Mouse (Mus musculus) G1E-ER4 (cell line): ENCODE measurements around the gene Cux1. TPM values are rescaled to one million over a fixed set of nuclear protein-coding genes. Genes with fewer than 3 reads are reported as not detected.

Experiments
- GATA1 ChIP-seq: IDR thresholded peaks from one replicate; pipeline ENCODE4 v1.8.0; 2012; ENCODE audit warnings: low read length, inconsistent platforms
- polyA plus RNA-seq: library from polyadenylated mRNA; stranded (reverse); fragments of >175 nt; gene quantifications from 2 replicates; pipeline ENCODE4 v1.2.3, GENCODE M21; 2012

Cux1 gene
- polyA plus RNA-seq, 1 experiment, result not detected

DNA sequence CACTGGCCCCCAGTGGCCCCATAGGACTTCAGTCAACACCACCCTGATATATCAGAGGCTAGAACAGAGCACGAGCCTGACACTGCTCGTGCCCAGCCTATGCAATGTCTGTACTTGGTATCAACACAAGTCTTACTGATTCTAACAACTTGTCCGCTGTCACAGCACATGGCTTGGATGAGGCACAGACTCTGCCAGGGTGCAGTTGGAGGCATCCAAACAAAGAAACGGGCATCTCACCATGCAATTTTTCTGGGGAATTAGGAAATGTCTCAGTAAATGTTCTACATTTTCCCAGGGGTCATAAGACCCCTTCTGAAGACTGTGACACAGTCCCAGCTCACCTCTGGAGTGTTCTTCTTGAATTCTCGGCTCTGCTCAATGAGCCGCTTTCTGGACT is 81.9 kb downstream of the Cux1 start:
- no peak for TF ChIP-seq GATA1

DNA sequence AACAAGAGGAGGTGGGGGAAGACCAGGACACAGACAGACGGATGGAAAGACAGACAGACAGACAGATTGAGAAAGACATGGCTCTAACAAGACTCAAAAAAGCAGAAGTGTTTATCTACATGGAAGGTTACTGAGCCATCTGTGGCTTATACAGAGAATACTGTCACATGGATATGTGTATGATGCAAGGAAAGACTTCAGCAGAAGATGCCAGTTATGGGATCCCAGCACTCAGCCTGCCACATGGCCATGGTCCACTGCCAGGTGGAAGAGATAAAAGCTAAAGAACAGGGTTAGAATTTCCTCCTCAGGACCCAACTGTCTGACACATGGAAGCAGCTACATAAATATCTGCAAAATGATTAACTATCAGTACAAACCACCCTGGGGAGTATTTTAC is 84.9 kb downstream of the Cux1 start:
- no peak for TF ChIP-seq GATA1

DNA sequence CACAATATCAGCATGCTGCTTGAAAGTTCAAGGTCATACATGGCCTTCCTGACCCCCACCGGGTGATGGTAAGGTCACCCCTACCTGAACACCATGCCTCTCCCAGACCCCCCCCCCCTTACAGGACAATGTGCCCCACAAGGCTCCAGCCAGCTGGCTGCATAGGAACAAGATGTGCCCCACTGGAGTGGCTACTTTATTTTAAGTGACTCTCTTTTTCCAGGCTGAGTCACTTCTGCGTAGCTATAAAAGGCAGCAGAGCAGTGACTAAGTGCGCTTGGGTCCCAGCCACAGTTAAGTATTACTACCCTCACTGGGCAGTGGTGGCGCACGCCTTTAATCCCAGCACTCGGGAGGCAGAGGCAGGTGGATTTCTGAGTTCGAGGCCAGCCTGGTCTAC is 86.7 kb downstream of the Cux1 start:
- TF ChIP-seq GATA1, result no peak

DNA sequence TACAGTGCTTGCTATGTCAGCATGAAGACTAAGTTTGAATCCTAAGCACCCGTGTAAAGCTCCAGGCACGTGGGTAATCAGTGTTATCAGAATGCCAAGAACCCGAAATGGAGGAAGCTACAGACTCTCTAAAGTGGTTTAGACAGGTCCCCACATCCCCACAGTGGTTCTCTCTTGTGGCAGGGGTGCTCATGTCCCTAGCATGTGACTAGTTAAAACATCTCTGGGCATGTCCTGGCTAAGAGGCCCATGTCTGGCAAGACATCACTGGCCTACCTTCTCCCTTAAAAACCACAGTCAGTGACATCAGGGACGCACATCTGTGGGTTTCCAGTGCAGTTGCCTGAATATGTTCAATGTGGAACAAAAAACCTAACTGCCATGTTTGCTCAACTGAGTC is 87.5 kb downstream of the Cux1 start:
- no peak for TF ChIP-seq GATA1

DNA sequence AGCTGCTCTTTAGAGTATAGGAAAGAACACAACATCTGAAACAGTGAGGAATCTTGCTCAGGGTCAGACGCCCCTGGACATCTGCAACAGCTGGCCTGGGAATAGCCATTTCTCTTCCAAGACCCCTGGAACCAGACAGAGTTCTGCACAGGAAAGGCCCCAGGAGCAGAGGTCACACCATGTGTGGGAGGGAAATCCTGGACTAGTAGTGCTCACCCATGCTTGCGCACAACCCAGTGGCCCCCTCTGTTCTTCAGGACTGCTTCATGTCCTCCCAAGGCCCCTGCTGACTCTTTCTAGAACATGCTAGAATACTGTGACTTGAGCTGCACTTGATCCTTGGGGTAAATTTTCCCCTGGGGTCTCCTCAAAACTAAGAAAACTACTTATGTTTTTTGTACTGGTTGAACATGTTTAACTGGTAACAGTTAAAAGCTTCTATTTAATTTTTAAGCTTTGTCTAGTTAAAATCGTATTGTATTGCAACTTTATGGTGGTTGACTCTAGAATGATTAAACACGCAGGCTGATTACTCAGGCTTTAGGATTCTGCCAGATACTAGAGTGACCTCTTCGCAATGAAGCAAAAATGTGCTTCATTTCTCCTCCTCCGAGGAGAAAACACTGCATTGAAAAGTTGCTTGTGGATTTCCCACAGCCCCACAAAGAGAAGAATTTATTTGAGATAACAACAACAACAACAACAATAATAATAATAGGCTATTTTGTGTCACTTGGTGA is 88.1 kb downstream of the Cux1 start:
- no peak for TF ChIP-seq GATA1

DNA sequence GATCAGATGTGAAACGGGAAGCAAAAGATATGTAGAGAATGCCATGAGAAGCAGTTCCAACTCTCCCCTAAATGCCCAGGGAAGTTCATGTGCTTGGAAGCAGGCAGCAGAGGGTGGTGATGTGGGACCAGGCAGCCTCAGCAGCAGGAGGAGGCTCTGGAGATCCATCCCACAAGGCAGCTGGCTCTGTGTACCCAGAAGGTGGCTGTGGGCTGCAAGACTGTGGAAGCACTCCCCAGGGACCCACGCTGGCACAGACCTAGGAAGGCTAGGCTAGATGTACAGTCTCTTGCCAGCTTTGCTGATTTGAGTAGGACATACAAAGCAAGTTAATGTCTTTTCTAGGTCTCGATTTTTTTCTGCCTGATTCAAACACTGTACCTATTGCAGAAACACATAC is 91.0 kb downstream of the Cux1 start:
- TF ChIP-seq GATA1, result no peak

DNA sequence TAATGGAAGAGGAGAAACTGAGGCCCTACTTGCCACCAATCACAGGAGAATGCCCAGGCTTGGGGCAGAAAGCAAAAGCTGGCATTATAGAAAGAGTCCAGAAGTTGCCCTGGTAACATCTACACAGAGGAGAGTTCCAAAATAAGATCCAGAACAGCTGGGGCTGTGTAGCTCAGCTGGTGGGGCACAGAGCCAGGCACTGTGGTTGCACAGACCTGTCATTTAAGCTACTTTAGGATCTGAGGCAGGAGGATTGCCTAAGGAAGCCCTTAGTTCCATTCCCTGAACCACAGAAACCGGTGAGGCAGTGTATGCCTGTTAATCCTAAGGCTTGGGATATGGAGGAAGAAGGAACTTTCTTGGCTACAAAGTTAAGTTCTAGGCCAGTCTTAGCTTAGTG is 92.1 kb downstream of the Cux1 start:
- no peak for TF ChIP-seq GATA1

DNA sequence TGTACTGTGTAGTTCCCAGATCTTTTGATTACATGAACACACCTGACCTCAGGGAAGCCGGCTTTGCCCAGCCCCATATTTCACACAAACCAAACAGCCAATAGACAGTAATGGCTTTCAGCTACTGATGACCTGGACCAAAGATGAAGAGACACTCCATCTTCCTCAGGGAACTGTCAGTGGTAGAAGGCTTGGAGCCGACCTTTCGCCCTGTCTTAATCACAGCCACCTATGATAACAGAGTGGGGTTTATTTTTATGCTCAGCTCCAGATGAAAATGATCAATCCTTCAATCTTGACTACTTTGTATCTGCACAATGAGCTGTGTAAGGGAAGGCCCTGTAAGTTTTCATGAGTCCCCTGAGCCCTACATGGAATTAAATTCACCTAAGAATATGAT is 93.2 kb downstream of the Cux1 start:
- no peak for TF ChIP-seq GATA1

DNA sequence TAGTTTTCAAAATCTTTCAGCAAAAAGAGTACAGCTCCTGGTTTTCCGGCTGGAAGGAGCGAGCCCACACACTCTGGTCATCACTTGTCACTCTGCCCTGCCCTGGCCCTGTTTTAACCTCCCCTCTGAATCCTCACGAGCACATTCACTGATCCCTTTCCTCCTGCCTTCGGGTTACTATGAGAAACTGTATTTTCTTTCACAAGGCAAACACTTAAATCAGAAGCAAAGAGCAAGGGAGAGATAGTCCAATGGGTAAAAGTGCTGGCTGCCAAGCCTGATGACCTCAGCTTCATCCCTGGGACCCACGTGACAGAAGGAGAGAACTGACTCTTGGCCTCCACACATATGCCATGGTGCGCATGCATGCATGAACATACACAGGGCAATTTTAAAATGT is 94.0 kb downstream of the Cux1 start:
- no peak for TF ChIP-seq GATA1

DNA sequence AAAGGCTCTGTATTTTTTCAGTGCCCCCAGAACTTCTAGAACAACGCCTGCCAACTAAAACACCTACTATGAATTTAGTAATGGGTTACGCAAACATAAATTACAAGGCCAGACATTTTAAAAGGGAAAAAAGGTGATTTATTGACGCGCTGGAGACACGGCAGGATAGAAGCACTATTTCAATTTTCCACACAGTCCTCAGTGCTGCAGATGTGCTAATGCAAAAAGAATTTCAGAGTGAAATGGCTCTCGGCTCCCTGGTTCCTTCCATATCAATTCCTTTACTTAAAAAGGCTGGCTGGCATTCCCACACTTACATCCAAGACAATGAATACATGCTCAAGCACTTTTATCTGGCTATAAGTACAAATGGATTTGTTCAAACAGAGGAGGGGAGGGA is 94.4 kb downstream of the Cux1 start:
- TF ChIP-seq GATA1, result no peak

DNA sequence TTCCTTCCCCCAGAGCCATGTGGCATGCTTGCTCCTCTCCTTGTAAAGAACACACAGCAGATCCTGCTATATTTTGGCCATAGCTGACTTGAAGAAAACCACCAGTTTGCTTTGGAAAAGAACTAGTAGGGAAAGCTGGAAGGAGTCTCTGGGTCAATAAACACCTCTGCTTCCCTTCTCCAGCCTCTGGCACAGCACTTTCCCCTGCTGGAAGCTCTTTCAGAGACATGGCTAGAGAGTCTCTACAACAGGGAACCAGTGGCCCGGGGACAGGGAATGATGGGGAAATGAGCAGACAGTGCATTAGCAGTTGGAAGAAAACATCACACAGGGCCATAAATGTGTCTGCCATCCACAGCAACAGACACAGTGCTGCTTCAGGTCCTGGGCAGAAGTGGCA is 98.0 kb downstream of the Cux1 start:
- TF ChIP-seq GATA1, result no peak

DNA sequence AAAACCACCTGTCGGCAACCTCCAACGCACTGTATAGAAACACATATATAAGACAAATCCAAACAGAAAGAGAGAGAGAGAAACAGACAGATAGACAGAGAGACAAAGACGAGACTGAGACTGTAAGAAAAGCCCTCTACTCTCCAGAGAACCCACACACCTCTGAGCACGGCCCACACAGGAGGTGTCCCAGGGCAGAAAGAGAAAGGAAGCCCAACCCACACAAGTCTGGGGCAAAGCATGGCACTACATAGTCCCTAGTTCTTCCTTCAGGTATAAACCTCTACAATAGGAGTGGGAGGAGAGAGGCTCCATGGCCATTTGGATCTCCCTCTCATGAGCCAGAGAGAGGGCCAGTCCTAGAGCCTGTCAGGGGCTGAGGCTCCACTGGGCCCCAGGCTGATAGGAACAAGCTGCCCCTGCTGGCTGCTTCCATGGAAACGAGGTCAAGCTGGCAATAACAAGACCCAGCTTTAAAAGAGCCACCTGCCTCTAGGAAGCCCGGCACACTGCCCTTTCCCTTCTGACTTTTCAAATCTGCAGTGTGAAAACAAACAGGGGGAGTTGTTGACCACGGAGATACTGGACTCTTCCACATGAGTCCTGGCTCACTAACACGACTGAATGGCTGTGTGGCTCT is 99.8 kb downstream of the Cux1 start:
- no peak for TF ChIP-seq GATA1

DNA sequence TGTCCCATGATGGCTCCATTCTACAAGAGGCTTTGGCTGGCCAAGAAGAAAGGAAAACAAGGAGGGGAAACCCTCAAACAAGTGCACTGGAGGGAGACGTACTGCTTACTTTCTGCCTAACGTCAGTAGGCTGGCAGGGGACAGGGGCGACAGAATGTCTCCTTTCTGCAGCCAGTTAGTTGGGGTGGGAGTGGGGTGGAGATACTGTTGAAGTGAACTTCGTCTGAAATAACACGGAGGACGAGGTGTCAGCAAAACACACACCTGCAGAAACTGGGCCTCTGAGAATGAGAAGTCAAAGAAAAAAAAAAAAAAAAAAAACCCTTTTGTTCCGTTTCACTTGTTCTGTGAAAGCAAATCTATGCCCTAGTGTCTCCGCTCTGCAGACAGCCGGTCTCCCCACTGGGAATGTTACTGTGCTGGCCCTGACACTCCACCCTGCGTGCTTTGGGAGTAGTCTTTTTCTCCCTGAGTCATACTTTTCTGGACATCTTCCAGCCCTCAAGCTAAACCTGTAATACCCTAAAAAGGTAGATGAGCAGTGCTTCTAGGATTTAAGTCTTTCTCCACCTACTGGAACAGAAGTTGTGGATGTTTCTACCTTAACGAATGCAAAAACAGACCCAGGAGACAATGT is 101.4 kb downstream of the Cux1 start:
- no peak for TF ChIP-seq GATA1

DNA sequence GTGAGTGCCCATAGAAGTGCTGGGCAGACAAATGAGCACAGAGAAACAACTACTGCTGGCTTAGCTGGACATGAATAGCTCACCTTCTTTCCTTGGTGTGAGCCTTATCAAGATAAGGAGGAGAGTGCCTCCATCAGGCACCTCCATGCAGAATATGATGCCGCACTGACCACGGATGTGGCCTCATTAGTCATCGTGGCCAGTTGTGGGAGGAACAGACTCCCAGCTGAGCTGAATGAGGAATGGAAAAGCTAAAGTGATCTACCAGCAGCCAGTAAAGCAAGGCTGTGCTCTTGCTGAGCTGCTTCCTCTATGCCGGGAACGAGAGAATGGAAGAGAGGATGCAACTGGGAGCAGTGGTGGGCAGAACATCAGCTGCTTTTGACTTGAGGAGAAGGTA is 101.9 kb downstream of the Cux1 start:
- TF ChIP-seq GATA1, result no peak

DNA sequence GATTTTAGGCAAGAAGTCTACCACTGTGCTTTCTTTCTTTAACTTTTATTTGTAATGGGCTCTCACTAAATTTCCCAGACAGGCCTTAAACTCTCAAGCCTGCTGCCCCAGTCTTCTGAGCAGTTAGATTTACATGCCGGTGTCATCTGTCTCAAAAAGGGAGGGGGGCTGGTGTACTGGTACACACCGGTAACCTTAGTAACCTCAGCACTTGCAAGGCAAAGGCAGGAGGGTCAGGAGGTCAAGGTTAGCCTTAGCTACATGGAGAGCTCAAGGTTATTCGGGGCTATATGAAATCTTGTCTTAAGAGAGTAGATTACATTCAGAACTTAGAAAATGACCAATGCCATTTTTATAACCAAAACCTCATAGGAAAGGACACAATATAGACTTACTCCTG is 102.4 kb downstream of the Cux1 start:
- TF ChIP-seq GATA1, result no peak

DNA sequence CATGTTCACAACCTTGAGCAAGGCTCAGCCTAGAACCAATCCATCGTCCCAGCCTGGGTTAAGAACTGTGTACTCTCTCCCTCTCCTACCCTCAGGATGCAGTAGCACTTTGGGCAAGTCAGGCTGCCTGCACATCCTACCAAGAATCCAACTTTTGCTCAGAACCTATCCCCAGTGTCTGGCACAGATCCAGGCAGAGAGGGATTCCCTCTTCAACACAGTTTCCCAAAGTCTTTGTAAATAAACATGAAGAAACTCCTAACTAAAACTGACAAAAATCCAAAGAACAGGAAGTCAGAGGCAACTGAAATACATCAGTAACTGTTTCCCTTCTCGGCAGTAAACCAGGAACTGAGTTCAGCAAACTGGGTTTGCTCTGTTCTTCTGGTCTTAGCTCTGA is 103.2 kb downstream of the Cux1 start:
- TF ChIP-seq GATA1, result no peak

DNA sequence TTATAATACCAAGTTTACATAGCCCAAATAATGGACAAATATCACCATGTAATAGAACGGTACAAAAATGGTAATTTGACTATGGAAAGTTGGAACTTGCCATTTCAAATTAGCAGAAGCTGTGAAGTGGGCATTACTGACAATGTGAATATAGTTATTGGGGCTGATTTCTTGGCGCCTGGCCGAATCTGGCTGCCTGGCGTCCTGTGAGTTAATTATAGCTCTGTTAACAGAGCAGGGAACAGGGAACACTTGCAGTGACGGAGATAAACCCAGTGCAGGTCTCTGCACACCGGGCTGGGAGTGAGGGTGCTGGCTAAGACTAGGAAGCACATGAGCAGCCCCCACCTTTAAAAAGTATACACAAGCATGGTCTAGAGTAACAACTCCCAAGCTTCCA is 104.7 kb downstream of the Cux1 start:
- no peak for TF ChIP-seq GATA1
